Mouse (Mus musculus) retina, embryonic 14.5 days (tissue): ENCODE data around the gene Gm2696.

ENCODE experiments used
- DNase-seq: peaks from one replicate; pipeline ENCODE4 v3.0.0-alpha.2; 2015; ENCODE audit warnings: low spot score

Gene Gm2696

DNA sequence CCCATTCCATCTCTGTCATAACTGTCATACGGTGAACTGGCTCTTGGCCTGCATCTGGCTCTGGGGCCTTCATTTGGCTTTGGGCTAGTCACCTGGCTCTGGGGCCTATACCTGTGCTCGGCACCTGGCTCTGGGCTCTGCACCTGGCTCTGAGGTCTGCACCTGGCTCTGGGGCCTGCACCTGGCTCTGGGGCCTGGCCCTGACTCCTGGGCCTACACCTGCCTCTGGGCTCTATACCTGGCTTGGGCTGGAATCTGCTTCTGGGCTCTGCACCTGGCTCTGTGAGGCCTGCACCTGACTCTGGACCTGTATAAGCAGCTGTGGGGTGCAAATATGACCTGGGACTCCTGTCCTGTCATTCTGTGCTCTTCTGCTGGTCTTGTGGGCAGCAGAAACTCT is 33.1 kb downstream of the Gm2696 start:
- no peak for DNase-seq

DNA sequence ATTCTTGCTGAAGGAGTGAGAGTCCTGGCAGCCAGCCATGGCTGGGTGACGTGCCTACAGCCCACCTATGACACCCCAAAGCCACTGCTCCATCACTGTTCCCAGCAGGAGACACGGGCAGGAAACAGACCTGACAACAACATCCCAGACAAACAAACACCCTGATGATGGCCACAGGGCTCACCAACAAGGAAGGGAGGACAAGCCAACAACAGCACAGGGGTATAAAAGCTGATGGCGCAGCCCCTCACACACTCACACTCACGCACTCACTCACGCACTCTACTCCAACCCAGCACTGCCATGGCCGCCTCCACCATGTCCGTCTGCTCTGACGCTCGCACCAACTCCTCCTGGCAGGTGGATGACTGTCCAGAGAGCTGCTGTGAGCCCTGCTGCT is 38.1 kb downstream of the Gm2696 start, which contains the start of gene Gm10318:
Gene Gm10318 (plus strand): TSS at position 301 of the 400 bp plus-strand sequence.
- DNase-seq, result no peak

DNA sequence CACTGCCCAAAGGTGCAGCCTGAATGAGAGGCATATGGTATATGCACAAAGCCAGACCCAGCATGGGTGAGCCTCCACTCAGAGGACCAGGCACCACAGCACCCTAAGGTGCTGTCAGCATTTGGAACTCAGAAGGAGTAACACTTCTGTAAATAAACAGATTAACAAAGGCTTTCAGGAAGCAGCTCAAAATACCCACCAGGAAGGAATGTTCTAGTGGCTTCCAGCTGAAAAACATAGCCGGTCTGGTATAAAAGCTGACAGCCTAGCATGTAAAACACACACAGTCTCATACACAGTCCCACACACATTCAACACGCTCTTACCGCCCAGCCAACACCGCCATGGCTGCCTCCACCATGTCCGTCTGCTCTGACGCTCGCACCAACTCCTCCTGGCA is 47.2 kb downstream of the Gm2696 start, which contains the start of gene Gm3285:
Gene Gm3285 (plus strand): TSS at position 301 of the 400 bp plus-strand sequence.
- DNase-seq, result no peak

DNA sequence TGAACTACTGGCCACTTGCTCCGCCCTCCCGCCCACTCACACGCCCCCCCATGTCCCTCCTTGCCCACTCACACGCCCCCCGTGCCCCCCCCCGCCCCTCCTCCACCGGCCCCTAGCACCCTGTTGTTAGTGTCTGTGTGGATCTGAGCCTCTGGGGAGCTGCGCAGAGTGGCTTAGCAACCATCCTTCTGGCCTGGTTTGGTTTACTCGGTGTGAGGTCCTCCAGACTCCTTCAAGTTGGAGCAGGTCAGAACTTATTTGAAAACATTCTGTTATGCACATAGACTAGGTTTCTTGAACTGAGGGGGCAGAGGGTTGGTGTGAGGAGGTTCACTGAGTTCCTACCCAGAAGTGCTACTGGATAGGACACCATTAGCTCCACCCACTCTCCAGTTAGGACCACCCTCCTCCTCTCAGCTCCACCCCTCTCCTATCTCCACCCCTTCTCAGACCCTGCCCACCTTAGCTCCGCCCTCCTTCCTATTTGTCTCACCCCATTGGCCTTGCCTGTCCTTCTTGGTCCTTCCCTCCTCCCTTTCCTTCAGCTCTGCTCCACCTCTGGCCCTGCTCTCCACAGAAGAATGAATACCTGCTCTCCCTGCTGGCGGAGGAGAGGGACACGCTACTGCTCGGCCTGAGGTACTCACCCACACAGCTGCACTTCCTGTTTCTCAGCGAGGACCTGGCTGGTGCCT is 49.7 kb downstream of the Gm2696 start:
- peak; percentile 73 for DNase-seq

DNA sequence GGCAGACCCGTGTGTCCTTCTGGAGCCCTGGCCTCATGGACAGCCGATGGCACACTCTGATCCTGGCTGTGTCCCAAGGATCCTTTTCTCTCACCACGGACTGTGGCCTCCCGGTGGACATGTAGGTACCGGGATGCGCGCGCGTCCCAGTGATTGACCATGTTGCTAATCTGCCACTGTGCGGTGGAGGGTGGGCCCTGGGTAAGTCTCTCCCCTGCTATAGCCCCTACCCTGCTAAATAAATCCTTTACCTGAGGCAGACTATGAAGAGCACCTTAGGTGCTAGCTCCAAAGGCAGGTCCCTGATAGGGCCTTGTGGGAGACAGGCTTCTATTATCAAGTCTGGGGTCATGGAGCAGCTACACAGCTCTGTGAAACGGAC is 50.3 kb downstream of the Gm2696 start:
- DNase-seq, result no peak

DNA sequence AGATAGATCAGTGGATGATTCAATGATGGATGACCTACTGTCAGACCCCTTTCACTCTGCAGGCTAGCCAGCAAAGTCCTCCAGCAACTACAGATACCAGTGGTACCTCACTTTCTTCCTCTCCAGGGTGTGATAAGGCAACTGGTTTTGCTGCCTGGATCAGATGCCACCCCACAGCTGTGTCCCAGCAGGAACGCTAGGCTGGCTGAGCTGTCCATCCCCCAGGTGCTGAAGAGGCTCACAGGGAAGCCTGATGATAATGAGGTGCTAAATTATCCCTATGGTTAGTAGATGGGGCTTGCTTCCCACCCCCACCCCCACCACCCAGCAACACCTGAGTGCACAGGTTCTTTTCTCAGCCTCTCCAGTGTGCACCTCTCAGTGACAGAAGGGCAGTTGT is 53.1 kb downstream of the Gm2696 start:
- DNase-seq, result no peak

DNA sequence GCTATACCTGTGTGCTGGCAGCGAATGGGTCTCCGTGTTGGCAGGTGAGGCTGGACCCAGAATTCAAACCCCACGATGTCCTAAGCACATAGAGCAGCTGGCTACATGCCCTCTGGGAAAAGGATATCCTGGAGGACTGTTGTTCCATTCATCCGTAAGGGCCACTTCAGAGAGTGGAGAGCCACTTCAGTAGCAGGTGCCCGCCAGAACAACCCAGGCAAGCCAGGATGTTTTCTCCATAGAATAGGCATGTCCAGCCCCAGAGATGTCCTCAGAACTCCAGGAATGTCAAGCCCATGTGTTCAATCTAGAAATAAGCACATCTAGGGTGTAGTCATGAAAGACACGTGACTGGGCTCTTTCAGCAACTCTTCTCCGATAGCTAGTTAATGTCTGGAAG is 55.2 kb downstream of the Gm2696 start:
- no peak for DNase-seq

DNA sequence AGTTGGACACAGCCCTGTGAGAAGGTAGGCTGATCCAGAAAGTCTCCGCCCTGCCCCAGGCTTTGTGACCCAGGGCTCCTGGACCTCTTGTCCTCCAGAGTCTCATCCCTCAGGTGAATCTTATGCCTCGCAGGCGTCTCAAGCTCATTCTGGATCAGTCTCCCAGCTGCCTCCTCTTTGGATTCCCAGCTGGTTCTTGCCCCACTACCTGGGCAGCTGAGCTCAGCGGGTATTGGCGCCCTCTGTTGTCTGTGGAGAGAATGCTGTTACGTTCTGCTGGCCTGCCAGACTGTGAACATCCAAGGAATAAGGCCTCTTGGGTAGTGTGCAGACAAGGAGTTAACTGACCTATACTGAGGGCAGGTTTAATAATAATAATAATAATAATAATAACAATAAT is 64.5 kb downstream of the Gm2696 start:
- peak; percentile 40 for DNase-seq

DNA sequence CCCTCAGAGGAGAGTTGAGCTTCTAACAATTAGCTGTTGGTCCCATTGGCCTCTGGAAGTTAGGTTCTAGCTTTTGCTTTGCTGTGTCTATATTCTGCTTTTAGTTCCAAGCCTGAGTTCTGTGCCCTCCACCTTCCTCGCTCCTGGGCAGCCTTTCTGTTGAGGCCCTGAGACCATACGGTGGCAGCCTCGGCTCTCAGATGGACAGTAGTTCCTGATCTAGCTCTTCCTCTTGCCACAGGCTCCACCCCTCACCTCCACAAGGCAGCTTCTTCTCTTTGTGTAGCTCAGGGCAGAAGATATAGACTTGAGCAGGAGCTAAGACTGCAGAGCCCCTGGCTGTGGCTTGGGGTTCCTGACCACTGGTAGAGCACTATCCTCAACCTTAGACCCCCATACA is 65.8 kb downstream of the Gm2696 start:
- DNase-seq, result no peak

DNA sequence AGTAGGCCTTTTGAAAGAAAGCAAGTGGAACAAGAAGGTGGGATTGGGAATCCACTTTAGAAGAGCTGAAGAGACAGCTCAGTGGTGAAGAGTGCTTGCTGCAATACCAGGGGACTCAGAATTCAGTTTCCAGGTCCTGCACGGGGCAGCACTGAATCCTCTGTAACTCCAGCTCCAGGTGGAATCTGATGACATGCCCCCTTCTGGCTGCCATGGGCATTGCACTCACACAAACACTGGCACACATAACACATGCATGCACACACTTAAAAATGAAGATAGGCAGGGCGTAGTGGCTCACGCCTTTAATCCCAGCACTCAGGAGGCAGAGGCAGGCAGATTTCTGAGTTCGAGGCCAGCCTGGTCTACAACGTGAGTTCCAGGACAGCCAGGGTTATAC is 68.1 kb downstream of the Gm2696 start:
- DNase-seq, result no peak
